Mouse (Mus musculus) stomach, embryonic 14.5 days (tissue): ENCODE data around the gene Prkce. TPM values are rescaled to one million over a fixed set of nuclear protein-coding genes. Genes with fewer than 3 reads are reported as not detected.
"Not testable (repeated sequence)": the region's sequence is repeated elsewhere in the genome, so short reads cannot be mapped to it uniquely, and the experiment has no call there.

Experiments
- ATAC-seq: fragments of 200-750 bp; cut with Nextera tagmentation; 2 replicates; pipeline ENCODE4 v1.8.0; 2017; ENCODE audit warnings: low read depth, moderate TSS enrichment; ENCODE audit not compliant: insufficient number of reproducible peaks, insufficient read depth, low FRiP score
- H3K27ac ChIP-seq: fragments of 300-500 bp; sonication (generic); 2 replicates; pipeline ENCODE4 v1.5.1; 2014; ENCODE audit warnings: mild to moderate bottlenecking, low read length, moderate library complexity, mixed read lengths
- H3K27me3 ChIP-seq: fragments of 300-500 bp; sonication (generic); 2 replicates; pipeline ENCODE4 v1.6.1; 2014; ENCODE audit warnings: low read length, control low read depth, mixed read lengths; ENCODE audit not compliant: control insufficient read depth, insufficient read depth
- H3K36me3 ChIP-seq: fragments of 300-500 bp; sonication (generic); 2 replicates; pipeline ENCODE4 v1.6.1; 2014; ENCODE audit warnings: mild to moderate bottlenecking, control low read depth, low read length, moderate library complexity, mixed read lengths; ENCODE audit not compliant: control insufficient read depth, insufficient read depth
- H3K4me1 ChIP-seq: fragments of 300-500 bp; sonication (generic); 2 replicates; pipeline ENCODE4 v1.6.1; 2014; ENCODE audit warnings: low read length, control low read depth, mixed read lengths; ENCODE audit not compliant: control insufficient read depth, insufficient read depth
- H3K4me2 ChIP-seq: fragments of 300-500 bp; sonication (generic); replicated peaks from 2 replicates; pipeline ENCODE4 v1.6.1; 2014; ENCODE audit warnings: low read depth, low read length, control low read depth
- H3K4me3 ChIP-seq: fragments of 300-500 bp; sonication (generic); 2 replicates; pipeline ENCODE4 v1.5.1; 2014; ENCODE audit warnings: low read depth, low read length, control low read depth
- H3K9ac ChIP-seq: fragments of 300-500 bp; sonication (generic); replicated peaks from 2 replicates; pipeline ENCODE4 v1.6.1; 2014; ENCODE audit warnings: low read depth, mild to moderate bottlenecking, control low read depth, low read length, moderate library complexity, mixed read lengths
- H3K9me3 ChIP-seq: fragments of 300-500 bp; sonication (generic); 2 replicates; pipeline ENCODE4 v1.6.1; 2016; ENCODE audit warnings: low read depth, low read length, control low read depth; ENCODE audit not compliant: control insufficient read depth
- WGBS: fragments of 180-500 bp; shearing (Covaris S2); extraction: QIAGEN DNeasy Blood & Tissue Kit; methylation state at CpG from one replicate; pipeline ENCODE4 v1.1.7; 2014; 5-methylcytosine and 5-hydroxymethylcytosine counted together
- polyA plus RNA-seq: library from polyadenylated mRNA; unstranded; fragments of >200 nt; fragmentation: Nextera tagmentation; extraction: Ambion mirVana; gene quantifications from 2 replicates; pipeline ENCODE4 v1.2.1, GENCODE M21; 2014

Prkce gene
- polyA plus RNA-seq, 1 experiment from 2014 or later = 7.3 TPM

- WGBS = 83% methylated on average over 7 of the region's 7 CpGs
- H3K4me2 ChIP-seq = no peak overlapping the region
- H3K9me3 ChIP-seq = no peaks in the 10 kb centered on the region
- H3K36me3 ChIP-seq = no peaks in the 10 kb centered on the region
- peaks cover 14% of the 10 kb centered on the region; the same call in 1 of the 2 replicates for H3K4me1 ChIP-seq
- no peak overlapping the region for H3K4me3 ChIP-seq
- H3K27me3 ChIP-seq = no peaks in the 10 kb centered on the region
- H3K9ac ChIP-seq = no peak overlapping the region
- no peak for ATAC-seq
- H3K27ac ChIP-seq = no peak overlapping the region
Measured at GRCm38 (mm10) chr17:86466412-86466811, 298.8 kb downstream of the Prkce start.

- Histone ChIP-seq H3K27ac (no peak overlapping the region), H3K27me3 (no peaks in the 10 kb centered on the region), H3K36me3 (no peaks in the 10 kb centered on the region), H3K9ac (no peak overlapping the region), H3K4me1 (peaks cover 14% of the 10 kb centered on the region; the same call in 1 of the 2 replicates), H3K9me3 (no peaks in the 10 kb centered on the region), H3K4me3 (no peak overlapping the region), H3K4me2 (no peak overlapping the region)
- 37% methylated on average over 7 of the region's 7 CpGs for WGBS
- no peak for ATAC-seq
Measured at GRCm38 (mm10) chr17:86466871-86467270, 299.3 kb downstream of the Prkce start.

- Histone ChIP-seq H3K4me1 (peaks cover 14% of the 10 kb centered on the region; the same call in 1 of the 2 replicates), H3K27ac (no peak overlapping the region), H3K4me3 (no peak overlapping the region), H3K4me2 (no peak overlapping the region), H3K9me3 (no peaks in the 10 kb centered on the region), H3K9ac (no peak overlapping the region), H3K36me3 (no peaks in the 10 kb centered on the region), H3K27me3 (no peaks in the 10 kb centered on the region)
- 44% methylated on average over 10 of the region's 10 CpGs for WGBS
- no peak for ATAC-seq
Measured at GRCm38 (mm10) chr17:86467291-86467898, 299.8 kb downstream of the Prkce start.

- no peak overlapping the region for H3K27ac ChIP-seq
- ATAC-seq = no peak
- H3K36me3 ChIP-seq = no peaks in the 10 kb centered on the region
- no peaks in the 10 kb centered on the region for H3K9me3 ChIP-seq
- no peak overlapping the region for H3K4me2 ChIP-seq
- 73% methylated on average over 5 of the region's 5 CpGs for WGBS
- H3K27me3 ChIP-seq = no peaks in the 10 kb centered on the region
- H3K4me1 ChIP-seq = peaks cover 14% of the 10 kb centered on the region; the same call in 1 of the 2 replicates
- no peak overlapping the region for H3K9ac ChIP-seq
- H3K4me3 ChIP-seq = no peak overlapping the region
Measured at GRCm38 (mm10) chr17:86467967-86468366, 300.4 kb downstream of the Prkce start.

- Histone ChIP-seq H3K9me3 (no peaks in the 10 kb centered on the region), H3K9ac (no peak overlapping the region), H3K4me2 (no peak overlapping the region), H3K27ac (no peak overlapping the region), H3K4me1 (peaks cover 14% of the 10 kb centered on the region; the same call in 1 of the 2 replicates), H3K27me3 (no peaks in the 10 kb centered on the region), H3K4me3 (no peak overlapping the region), H3K36me3 (no peaks in the 10 kb centered on the region)
- ATAC-seq = no peak
- 83% methylated on average over 5 of the region's 5 CpGs for WGBS
Measured at GRCm38 (mm10) chr17:86470160-86470559, 302.6 kb downstream of the Prkce start.

- Histone ChIP-seq H3K4me2 (no peak overlapping the region), H3K4me1 (peaks cover 14% of the 10 kb centered on the region; the same call in 1 of the 2 replicates), H3K27me3 (no peaks in the 10 kb centered on the region), H3K9ac (no peak overlapping the region), H3K36me3 (no peaks in the 10 kb centered on the region), H3K4me3 (no peak overlapping the region), H3K9me3 (no peaks in the 10 kb centered on the region), H3K27ac (no peak overlapping the region)
- 42% methylated on average over 5 of the region's 5 CpGs for WGBS
- no peak for ATAC-seq
Measured at GRCm38 (mm10) chr17:86471684-86472083, 304.1 kb downstream of the Prkce start.

- Histone ChIP-seq H3K4me2 (no peak overlapping the region), H3K9ac (no peak overlapping the region), H3K27ac (no peak overlapping the region), H3K4me3 (no peak overlapping the region), H3K27me3 (no peaks in the 10 kb centered on the region), H3K4me1 (no peaks in the 10 kb centered on the region), H3K9me3 (no peaks in the 10 kb centered on the region), H3K36me3 (no peaks in the 10 kb centered on the region)
- WGBS = 33% methylated on average over 10 of the region's 10 CpGs
- no peak for ATAC-seq
Measured at GRCm38 (mm10) chr17:86476674-86477073, 309.1 kb downstream of the Prkce start.

GRCm38 (mm10) chr17:86477401-86477800, 309.8 kb downstream of the Prkce start:
- not testable (repeated sequence) for H3K4me2 ChIP-seq, H3K27ac ChIP-seq, H3K9me3 ChIP-seq, H3K9ac ChIP-seq, H3K4me1 ChIP-seq, ATAC-seq, H3K36me3 ChIP-seq, H3K4me3 ChIP-seq, H3K27me3 ChIP-seq

- Histone ChIP-seq H3K9me3 (no peaks in the 10 kb centered on the region), H3K27me3 (no peaks in the 10 kb centered on the region), H3K36me3 (no peaks in the 10 kb centered on the region), H3K4me2 (no peak overlapping the region), H3K4me1 (no peaks in the 10 kb centered on the region), H3K4me3 (no peak overlapping the region), H3K9ac (no peak overlapping the region), H3K27ac (no peak overlapping the region)
- WGBS = 76% methylated on average over 10 of the region's 10 CpGs
- ATAC-seq = no peak
Measured at GRCm38 (mm10) chr17:86479406-86479805, 311.8 kb downstream of the Prkce start.
